Mouse (Mus musculus) splenic B cell, adult 2 months (primary cell): ENCODE results near the gene Rac2.
A peak's percentile ranks its signal among the peaks of the same experiment; 100 is the strongest.

Source experiments
- DNase-seq: peaks from one replicate; pipeline ENCODE4 v3.0.0-alpha.2; 2011; ENCODE audit warnings: low read depth, low spot score
- H3K27me3 ChIP-seq: 2 replicates; pipeline ENCODE4 v1.6.1; 2012; ENCODE audit warnings: mild to moderate bottlenecking, low read length, moderate library complexity, mixed read lengths; ENCODE audit not compliant: control insufficient read depth, poor library complexity, insufficient read depth, severe bottlenecking
- H3K36me3 ChIP-seq: 2 replicates; pipeline ENCODE4 v1.6.1; 2012; ENCODE audit warnings: mild to moderate bottlenecking, low read length, moderate library complexity, mixed read lengths; ENCODE audit not compliant: control insufficient read depth, poor library complexity, insufficient read depth, severe bottlenecking

Gene Rac2

DNA sequence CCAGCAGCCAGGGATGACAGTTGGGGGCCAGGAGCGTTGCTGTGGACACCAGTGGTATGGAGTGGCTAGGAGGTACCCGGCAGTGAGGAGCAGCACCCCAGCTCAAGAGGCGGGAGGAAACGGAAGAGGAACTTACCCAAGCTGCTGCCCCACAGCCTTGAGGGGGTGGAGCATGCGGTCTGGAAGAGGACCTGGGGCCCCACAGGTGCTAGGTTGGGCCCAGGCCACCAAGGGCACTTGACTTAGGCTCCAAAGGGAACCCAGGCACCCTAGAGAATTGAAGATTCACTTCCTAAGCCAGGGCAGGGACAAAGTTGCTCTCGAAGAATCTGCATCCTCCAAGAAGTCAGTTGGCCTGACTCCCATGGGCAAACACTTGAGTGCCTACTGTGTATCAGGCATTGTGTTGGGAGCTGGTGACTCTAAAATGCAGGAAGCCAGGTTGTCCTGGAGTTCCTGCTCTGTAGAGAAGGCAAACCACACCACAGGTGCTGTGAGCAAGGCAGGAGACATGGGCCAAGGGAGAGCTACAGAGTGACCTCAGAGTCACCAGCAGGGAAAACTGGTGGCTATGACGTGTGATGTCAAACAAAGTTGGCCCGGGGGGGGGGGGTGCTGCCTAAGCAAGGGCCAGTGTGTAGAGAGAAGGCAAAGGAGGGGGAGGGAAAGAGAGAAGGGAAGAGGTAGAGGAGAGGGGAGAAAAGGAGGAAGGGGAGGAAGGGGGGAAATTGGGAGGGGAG is at the start of gene Rac2:
Gene Rac2, minus strand, starts transcription at position 126 of the 740 bp plus-strand sequence.
- H3K36me3 ChIP-seq, result peaks cover 24% of the 10 kb centered on the region
- DNase-seq, result peak; percentile 89

GRCm38 (mm10) chr15:78616973-78617372 is 44.4 kb upstream of the Rac2 start:
- DNase-seq, result no peak
- Histone ChIP-seq H3K36me3 (peaks cover 17% of the 10 kb centered on the region), H3K27me3 (no peaks in the 10 kb centered on the region)

More for the DNA sequence above, at the start of gene Rac2:
- H3K27me3 ChIP-seq, result no peaks in the 10 kb centered on the region

DNA sequence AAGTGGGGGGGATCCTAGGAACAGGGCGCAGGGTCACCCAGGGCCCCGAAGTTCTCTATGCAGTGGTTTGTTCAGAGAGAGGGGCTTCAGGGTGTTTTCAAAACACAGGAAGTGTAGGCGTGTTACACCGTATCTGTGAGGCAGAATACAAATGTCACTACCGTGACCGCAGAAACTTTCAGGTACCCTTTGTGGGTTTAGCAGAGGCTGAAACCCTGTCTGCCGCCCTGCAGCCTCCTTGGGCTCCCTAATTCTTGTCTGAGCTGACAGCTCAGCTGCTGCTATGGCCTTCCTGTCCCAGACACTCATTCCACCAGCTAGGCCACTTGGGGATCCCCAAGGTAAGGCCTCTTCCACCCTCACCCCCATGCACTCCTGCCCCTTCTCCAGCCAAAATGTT is 42.0 kb upstream of the Rac2 start:
- no peak for DNase-seq
- Histone ChIP-seq H3K27me3 (no peaks in the 10 kb centered on the region), H3K36me3 (peaks cover 18% of the 10 kb centered on the region)

- no peaks in the 10 kb centered on the region for H3K27me3 ChIP-seq
- peaks cover 7% of the 10 kb centered on the region for H3K36me3 ChIP-seq
- no peak for DNase-seq
These were observed 38.3 kb upstream of the Rac2 start for GRCm38 (mm10) chr15:78610705-78611462.

DNA sequence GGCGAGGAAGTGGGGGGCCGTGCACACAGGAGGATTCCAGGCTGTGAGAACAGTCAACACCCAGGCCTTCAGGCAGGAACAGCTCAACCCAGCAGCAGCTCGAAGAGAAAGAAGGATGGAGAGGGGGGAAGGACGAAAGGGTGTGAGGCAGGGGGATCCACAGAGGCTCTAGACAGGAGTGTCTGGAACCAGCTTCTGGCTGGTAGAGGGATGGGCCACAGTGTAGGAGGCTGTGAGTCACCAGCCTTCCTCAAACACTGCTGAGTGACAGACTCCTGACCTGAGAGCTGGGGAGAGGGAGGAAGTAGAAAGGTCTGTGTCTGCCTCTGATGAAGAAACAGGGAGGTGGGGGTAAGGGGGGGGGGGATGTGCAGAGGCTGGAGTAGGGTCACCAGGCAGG is 34.9 kb upstream of the Rac2 start:
- Histone ChIP-seq H3K27me3 (no peaks in the 10 kb centered on the region), H3K36me3 (peaks cover 8% of the 10 kb centered on the region)
- no peak for DNase-seq

- Histone ChIP-seq H3K27me3 (no peaks in the 10 kb centered on the region), H3K36me3 (peaks cover 6% of the 10 kb centered on the region)
- DNase-seq, result no peak
These were observed 33.5 kb upstream of the Rac2 start for GRCm38 (mm10) chr15:78606059-78606458.

GRCm38 (mm10) chr15:78605371-78605791 is 32.8 kb upstream of the Rac2 start:
- H3K27me3 ChIP-seq, result no peaks in the 10 kb centered on the region
- peaks cover 4% of the 10 kb centered on the region for H3K36me3 ChIP-seq
- peak; percentile 54 for DNase-seq

DNA sequence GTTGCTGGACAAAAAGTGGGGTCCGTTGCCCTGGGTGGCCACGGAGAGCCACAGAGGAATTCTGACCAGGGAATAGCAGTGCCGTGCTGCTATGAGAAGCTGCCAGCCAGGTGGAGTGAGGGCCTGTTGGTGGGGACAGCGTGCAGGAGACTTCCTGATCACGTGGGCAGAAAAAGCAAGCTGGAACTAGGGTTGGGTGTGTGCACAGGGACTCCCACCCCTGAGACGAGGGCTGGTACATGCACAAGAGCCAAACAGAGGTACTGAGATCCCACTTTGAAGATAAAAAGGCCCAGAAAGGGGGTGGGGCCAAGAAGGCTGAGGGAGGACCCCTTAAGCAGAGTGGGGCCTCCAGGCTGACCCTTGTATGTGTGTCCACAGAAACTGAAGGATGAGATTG is 31.7 kb upstream of the Rac2 start:
- peaks cover 4% of the 10 kb centered on the region for H3K36me3 ChIP-seq
- no peak for DNase-seq
- H3K27me3 ChIP-seq, result no peaks in the 10 kb centered on the region

GRCm38 (mm10) chr15:78601180-78601579 is 28.6 kb upstream of the Rac2 start:
- Histone ChIP-seq H3K27me3 (no peaks in the 10 kb centered on the region), H3K36me3 (peaks cover 4% of the 10 kb centered on the region)
- DNase-seq, result no peak

- DNase-seq, result no peak
- Histone ChIP-seq H3K27me3 (no peaks in the 10 kb centered on the region), H3K36me3 (peaks cover 4% of the 10 kb centered on the region)
These were observed 27.1 kb upstream of the Rac2 start for GRCm38 (mm10) chr15:78599529-78600193.

DNA sequence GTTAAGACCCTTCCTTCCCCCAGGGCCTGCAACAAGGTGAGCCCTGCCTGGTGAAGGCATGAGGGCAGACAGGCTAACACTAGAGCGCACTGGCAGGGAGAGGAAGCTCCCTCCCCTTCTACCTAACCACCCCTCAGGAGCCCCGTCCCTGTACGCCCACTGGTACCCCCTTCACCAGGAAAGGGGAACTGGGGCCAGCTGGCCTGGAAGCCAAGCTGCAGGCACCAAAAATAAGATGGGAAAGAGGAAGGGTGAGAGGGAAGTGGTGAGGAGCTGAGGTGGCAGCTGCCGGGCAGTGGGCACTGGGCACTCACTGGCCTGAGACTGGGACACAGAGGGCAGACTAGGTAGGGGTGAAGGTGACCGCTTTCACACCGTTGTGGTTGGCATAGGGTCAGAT is 26.5 kb upstream of the Rac2 start:
- H3K27me3 ChIP-seq, result no peaks in the 10 kb centered on the region
- DNase-seq, result peak; percentile 41
- peaks cover 4% of the 10 kb centered on the region for H3K36me3 ChIP-seq

DNA sequence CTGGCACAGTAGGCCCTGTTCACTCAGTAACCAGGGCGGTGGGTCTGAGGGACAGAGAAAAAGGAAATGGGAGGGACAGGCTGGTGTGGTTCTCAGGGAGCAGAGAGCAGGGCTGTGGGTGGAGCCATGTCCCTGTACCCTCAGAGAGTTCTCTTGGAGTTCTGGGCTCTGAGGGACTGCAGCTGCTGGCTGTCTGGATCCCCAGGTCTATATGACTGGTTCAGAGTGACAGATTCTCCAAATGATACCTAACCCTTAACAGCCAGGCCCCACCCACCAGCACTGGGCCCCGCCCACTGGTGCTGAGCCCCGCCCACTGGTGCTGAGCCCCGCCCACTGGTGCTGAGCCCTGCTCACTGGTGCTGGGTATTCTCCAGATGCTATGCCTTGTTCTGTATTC is 25.1 kb upstream of the Rac2 start:
- H3K27me3 ChIP-seq, result no peaks in the 10 kb centered on the region
- peak; percentile 70 for DNase-seq

GRCm38 (mm10) chr15:78596914-78597313 is 24.3 kb upstream of the Rac2 start, which contains the start of gene Cyth4:
Gene Cyth4 (plus strand): TSS chr15:78597047.
- Histone ChIP-seq H3K27me3 (no peaks in the 10 kb centered on the region), H3K36me3 (no peaks in the 10 kb centered on the region; the same call in 1 of the 2 replicates)
- peak; percentile 77 for DNase-seq

More for the DNA sequence above, 25.1 kb upstream of the Rac2 start:
- H3K36me3 ChIP-seq, result no peaks in the 10 kb centered on the region; the same call in 1 of the 2 replicates

DNA sequence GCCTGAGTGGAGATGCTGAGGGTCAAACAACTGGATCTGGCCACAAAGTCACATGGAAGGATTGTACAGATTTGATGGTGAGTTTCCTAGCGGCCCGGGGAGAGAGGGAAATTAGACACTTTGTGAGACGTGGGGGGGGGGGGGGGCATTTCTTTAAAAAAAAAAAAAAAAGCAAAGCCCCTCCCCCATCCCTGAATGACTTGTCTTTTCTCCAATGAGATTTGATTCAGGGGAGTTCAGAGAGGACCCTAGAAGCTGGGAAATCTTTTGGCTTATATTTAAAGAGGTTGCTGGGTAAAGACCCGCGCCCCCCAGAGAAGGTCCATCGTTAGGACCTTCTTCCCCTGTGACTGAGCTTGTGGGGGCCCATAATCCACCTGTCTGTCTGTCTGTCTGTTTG is 23.9 kb upstream of the Rac2 start:
- no peaks in the 10 kb centered on the region; the same call in 1 of the 2 replicates for H3K36me3 ChIP-seq
- DNase-seq, result no peak

GRCm38 (mm10) chr15:78595468-78595867 is 22.9 kb upstream of the Rac2 start:
- Histone ChIP-seq H3K27me3 (no peaks in the 10 kb centered on the region), H3K36me3 (no peaks in the 10 kb centered on the region; the same call in 1 of the 2 replicates)
- peak; percentile 47 for DNase-seq

More for the DNA sequence above, 23.9 kb upstream of the Rac2 start:
- H3K27me3 ChIP-seq, result no peaks in the 10 kb centered on the region
